Mouse (Mus musculus) erythroblast, embryonic 14.5 days (primary cell): ENCODE measurements around the gene Smurf1.

Experiments used
- GATA1 ChIP-seq: IDR thresholded peaks from 2 replicates; pipeline ENCODE4 v1.6.1; 2012; ENCODE audit warnings: low read length, inconsistent platforms, mixed read lengths
- TAL1 ChIP-seq: IDR thresholded peaks from 3 replicates; pipeline ENCODE4 v1.6.1; 2012; ENCODE audit warnings: low read length, inconsistent platforms, mixed read lengths

- TF ChIP-seq TAL1 (no peak), GATA1 (no peak)
Observed at GRCm38 (mm10) chr5:144909521-144909920, 56.1 kb downstream of the Smurf1 start.
